Mouse (Mus musculus) naive thymus-derived CD4-positive, alpha-beta T cell, adult 2 months (primary cell): ENCODE results near the gene Usf1.
A peak's percentile ranks its signal among the peaks of the same experiment; 100 is the strongest.

Experiments used
- DNase-seq: peaks from one replicate; pipeline ENCODE4 v3.0.0-alpha.2; 2011; ENCODE audit warnings: low read depth

Gene Usf1

GRCm38 (mm10) chr1:171410947-171411484 lies at the start of gene Usf1:
TSS of gene Usf1 (plus strand) at chr1:171411313.
- DNase-seq: peak; percentile 98

GRCm38 (mm10) chr1:171365934-171366333 lies 45.2 kb upstream of the Usf1 start:
- no peak for DNase-seq

- DNase-seq: no peak
Observed at GRCm38 (mm10) chr1:171369845-171370556, 41.1 kb upstream of the Usf1 start, which contains the start of gene Nectin4. TSS of gene Nectin4 (plus strand) at chr1:171370099.

GRCm38 (mm10) chr1:171372880-171373279 lies 38.2 kb upstream of the Usf1 start:
- DNase-seq: no peak

GRCm38 (mm10) chr1:171373946-171374345 lies 37.2 kb upstream of the Usf1 start:
- no peak for DNase-seq

GRCm38 (mm10) chr1:171375646-171376097 lies 35.4 kb upstream of the Usf1 start:
- no peak for DNase-seq

- DNase-seq: no peak
Observed at GRCm38 (mm10) chr1:171378298-171378697, 32.8 kb upstream of the Usf1 start.

- DNase-seq: peak; percentile 85
Observed at GRCm38 (mm10) chr1:171379935-171380599, 31.0 kb upstream of the Usf1 start.

- no peak for DNase-seq
Observed at GRCm38 (mm10) chr1:171382096-171382620, 29.0 kb upstream of the Usf1 start.

GRCm38 (mm10) chr1:171384361-171384760 lies 26.8 kb upstream of the Usf1 start:
- DNase-seq: no peak

GRCm38 (mm10) chr1:171385171-171385570 lies 25.9 kb upstream of the Usf1 start:
- DNase-seq: no peak

- peak; percentile 68 for DNase-seq
Observed at GRCm38 (mm10) chr1:171387099-171387498, 24.0 kb upstream of the Usf1 start.

- DNase-seq: peak; percentile 96
Observed at GRCm38 (mm10) chr1:171388376-171389102, 22.6 kb upstream of the Usf1 start, which contains the start of gene Arhgap30. TSS of gene Arhgap30 (plus strand) at chr1:171388954.

- peak; percentile 87 for DNase-seq
Observed at GRCm38 (mm10) chr1:171390101-171390500, 21.0 kb upstream of the Usf1 start.

- DNase-seq: no peak
Observed at GRCm38 (mm10) chr1:171401821-171402220, 9.3 kb upstream of the Usf1 start.

- no peak for DNase-seq
Observed at GRCm38 (mm10) chr1:171402991-171403390, 8.1 kb upstream of the Usf1 start.

- DNase-seq: no peak
Observed at GRCm38 (mm10) chr1:171407263-171407662, 3.9 kb upstream of the Usf1 start.

- no peak for DNase-seq
Observed at GRCm38 (mm10) chr1:171410231-171410630, 882 bp upstream of the Usf1 start.

- no peak for DNase-seq
Observed at GRCm38 (mm10) chr1:171411492-171411941, 404 bp downstream of the Usf1 start.

GRCm38 (mm10) chr1:171412001-171412441 lies 908 bp downstream of the Usf1 start:
- peak; percentile 77 for DNase-seq

GRCm38 (mm10) chr1:171412446-171412845 lies 1.3 kb downstream of the Usf1 start:
- peak; percentile 62 for DNase-seq

- DNase-seq: no peak
Observed at GRCm38 (mm10) chr1:171413608-171414007, 2.5 kb downstream of the Usf1 start.
